Mouse (Mus musculus) embryo, embryonic 11 days (tissue): Measurements from ENCODE around the gene Trib3.
"Not testable (repeated sequence)": the region's sequence is repeated elsewhere in the genome, so short reads cannot be mapped to it uniquely, and the experiment has no call there.

Experiments used
- DNase-seq: peaks from one replicate; pipeline ENCODE4 v3.0.0-alpha.2; 2015

The Trib3 gene

DNA sequence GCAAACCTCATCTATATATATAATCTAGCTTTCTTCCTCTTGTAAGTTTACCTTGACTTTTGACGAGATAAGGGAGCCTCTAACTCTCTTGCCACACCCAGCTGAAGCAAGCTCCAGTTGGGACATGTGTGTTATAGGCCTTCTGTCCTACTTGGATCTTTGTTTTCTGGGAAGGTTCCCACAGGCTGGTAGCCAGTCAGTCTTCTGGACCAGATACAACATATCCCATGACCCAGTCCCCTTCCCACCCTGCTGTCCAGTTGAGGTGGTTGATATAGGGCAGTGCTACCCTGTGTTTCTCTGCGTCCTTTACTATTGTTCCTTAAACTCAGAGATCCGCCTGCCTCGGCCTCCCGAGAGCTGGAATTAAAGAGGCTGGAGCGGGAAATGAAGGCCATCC, 38.4 kb downstream of the Trib3 start:
- no peak for DNase-seq

DNA sequence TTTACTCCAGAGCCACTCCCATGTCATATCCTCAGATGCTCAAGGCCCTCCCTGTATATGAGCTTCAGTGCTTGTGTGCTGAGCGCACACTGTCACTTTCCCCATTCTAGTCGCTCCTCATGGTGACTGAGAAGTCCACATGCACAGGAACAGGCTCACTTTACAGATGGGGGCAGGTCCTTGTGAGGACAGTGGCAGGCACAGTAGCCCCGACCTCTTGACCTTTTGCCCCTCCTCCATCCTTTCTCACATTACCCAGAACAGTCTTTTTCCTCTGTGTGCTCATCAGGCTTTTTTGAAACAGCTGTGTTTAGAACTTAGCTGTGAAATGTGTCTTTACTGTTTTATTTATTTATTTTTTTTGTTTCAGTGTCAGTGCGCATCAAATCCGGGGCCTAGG, 40.1 kb downstream of the Trib3 start:
- peak; percentile 21 for DNase-seq

DNA sequence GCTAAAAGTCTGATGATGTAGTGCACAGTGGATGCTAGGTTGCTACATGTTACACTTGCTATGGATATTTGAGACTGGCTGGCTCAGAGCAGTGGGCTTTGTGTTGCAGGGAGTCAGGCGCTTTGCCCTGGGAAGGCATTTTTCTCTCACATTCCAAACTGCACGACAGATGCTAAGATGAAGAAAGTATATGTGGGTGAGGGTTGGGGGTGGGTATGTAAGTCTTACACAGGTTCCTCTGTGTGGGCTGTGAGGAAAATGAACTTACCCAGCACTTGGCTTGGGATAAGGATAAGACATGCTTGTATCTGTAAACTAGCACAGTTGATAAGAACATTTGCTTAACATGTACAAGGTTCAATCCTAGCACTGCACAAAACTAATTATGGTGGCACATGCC, 41.0 kb downstream of the Trib3 start:
- DNase-seq = no peak

DNA sequence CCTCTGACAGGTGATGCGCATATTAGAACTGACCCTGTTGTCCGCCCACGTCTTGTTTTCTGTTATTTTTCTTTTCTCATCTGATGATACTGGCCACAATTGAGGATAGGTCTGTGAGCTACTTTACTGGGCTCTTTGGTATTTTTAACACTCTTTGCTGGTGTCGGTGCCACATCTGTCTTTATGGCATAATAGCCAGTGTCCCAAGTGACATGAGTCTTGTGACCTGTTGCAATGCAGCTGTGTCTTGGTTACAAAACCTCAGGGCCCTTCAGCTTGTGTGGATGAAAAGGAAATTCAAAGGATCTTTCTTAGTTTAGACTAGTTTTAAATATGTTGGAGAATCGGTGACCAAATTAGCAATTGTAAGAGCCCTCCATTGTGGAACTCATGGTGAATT, 49.3 kb downstream of the Trib3 start:
- no peak for DNase-seq

DNA sequence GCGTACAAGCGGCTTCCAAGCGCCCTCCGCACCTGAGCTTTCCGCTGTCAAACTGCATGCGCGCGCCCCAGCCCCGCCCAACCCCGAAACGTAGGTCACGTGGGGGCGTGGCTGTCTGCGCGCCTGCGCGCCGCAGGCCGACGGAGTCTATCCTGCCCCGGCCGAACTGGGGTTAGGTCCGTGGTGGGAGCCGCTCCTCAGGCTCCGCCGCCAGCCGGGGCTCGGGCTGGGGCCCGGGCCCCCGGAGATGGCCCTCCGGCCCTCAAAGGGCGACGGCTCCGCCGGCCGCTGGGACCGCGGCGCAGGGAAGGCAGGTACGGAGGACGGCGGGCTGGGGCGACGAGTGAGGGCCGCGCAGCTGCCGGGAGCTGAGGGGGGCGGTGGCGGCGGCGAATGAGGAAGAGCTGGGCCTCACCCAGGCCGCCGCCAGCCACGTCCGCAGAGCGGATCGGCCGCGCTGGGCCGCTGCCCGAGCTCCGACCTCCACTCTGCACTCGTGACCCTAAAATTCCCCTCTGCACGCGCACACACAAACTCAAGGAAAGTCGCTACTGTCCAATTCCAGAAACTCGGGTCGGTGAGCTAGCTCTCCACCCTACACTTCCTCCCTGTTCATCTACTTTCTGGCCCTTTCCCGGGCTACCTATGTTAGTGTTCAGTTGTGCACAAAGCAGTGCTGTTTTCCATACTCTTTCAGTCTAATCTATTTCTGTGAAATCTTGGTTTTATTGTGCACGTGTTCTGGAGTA, 49.9 kb downstream of the Trib3 start, which contains the start of gene Tbc1d20:
Gene Tbc1d20, plus strand, starts transcription at position 102 of the 749 bp plus-strand sequence.
- peak; percentile 97 for DNase-seq

DNA sequence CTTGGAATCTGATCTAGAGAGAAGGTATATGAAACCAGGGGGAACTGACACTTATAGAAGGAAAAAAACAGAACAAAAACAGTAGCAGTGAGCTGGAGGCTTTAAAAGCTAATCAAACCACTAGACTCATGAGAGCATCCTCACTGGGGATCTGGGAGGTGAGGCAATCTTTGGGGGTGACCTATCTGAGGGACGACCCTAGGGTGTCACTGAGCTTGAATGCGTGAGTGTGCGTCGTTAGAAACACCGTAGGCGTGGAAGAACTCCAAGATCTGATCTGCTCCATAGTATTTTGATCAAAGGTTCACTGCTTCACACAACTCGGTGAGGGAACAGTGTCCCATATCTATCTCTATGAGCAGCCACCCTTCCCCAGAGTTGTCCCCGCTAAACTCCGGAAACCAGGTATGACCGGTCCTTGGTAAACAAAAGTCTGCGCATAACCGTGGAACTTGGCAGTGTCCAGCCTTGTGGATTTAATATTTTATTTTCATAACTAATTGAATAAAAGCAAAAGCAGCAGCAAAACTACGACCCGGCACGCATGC, 50.6 kb downstream of the Trib3 start:
- DNase-seq = no peak

DNA sequence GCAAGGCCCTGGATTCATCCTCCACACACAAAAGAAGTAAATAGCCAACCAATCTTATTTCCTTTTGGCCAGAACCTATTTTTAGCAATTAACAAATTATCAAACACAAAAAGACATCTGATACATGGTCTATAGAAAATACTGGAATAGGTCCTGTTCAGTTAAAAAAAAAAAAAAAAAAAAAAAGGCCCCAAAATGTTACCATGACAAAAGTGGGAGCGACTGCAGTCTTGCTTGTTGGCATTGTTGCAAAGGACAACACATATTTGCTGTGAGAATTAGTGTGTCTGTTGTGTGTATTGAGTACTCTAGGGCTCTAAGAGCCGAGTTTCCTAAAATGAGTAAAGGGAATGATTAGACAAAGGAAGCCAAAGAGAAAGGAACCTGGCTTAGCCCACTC, 51.4 kb downstream of the Trib3 start:
- no peak for DNase-seq

DNA sequence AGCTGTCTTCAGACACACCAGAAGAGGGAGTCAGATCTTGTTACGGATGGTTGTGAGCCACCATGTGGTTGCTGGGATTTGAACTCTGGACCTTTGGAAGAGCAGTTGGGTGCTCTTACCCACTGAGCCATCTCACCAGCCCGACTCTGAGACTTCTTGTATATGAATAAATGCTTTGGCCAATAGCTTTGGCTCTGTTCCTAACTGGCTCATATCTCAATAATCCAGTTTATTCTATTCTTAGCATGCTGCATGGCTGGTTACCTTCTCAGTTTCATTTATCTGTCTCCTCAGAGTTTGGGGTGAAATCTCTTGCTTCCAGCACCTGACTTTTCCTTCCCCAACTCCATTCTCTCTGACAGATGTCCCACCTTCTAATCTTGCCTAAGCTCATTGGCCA, 54.2 kb downstream of the Trib3 start:
- not testable (repeated sequence) for DNase-seq

DNA sequence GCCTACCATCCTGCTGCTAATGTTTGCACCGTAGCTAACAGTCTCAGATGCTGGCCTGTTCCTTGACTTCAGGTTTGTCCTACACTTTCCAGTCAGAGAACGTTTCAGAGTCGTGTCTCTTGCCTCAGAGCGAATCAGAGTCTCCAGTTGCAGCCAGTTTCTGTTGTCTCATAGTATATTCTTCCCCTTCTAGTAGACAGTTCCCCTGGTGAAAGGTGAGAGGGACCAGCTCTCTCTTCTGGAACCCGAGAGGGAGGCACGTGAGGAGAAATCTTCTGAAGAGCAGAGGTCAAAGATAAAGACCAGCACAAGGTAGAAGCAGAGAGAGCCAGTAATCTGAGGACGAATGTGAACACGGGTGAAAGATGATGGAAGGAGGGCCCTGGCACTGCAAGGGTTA, 55.8 kb downstream of the Trib3 start:
- no peak for DNase-seq

DNA sequence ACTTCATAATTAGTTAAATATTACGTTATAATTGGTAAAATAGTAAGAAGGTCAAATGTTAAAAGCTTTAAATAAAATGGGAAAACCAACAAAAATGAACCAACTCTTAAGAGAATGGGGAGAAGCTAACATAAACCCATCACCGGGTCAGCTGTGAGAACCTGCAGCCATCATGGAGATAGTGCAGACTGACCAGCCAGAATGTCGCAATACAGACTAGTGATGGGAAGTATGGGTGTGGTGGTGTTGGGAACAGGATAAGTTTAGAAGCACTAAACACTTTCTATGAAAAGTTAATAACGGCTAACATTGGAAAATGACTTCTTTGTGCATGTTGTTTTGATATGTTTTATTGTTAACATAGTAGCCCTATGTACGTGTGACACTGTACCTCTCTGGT, 56.3 kb downstream of the Trib3 start:
- no peak for DNase-seq
